Mouse (Mus musculus) layer of hippocampus, postnatal 10 days (tissue): ENCODE measurements around the gene Ccl22. TPM values are rescaled to one million over a fixed set of nuclear protein-coding genes. Genes with fewer than 3 reads are reported as not detected.

Experiments
- DNase-seq, 2 experiments: peaks; one replicate each; pipeline ENCODE4 v3.0.0; 2021; ENCODE audit warnings: low spot score in 2 of 2
- long read RNA-seq: library from polyadenylated mRNA; stranded (forward); transcript quantifications from one replicate; pipeline ENCODE4 v2.0.0, GENCODE M21; 2023
- total RNA-seq, 2 experiments: library from RNA; stranded (reverse); gene quantifications; 2 replicates each; pipeline ENCODE4 v1.2.3; 2021

Gene Ccl22
- total RNA-seq, result not detected
- long read RNA-seq, result 0 reads

GRCm38 (mm10) chr8:94745476-94746184 lies at the start of gene Ccl22:
Gene Ccl22, plus strand, starts transcription at chr8:94745590.
- no peak for DNase-seq

DNA sequence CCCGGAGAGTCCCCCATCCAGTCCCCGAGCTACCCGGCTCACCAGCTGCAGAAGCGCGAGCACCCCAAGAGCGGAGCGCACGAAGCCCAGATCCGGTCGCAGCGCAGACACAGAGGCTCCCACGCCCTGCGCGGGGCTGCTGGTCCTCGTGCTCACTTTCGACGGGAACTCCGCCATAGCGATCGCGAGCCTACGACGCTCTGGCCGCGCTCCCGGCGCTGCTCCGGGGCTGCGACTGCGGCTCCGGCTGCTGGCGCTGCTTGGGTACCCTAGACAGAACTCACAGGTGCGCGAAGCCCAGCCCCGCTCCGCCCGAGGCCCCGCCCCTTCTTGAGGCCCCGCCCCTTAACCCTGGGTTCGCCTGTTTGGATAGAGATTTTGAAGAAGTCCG lies 49.4 kb upstream of the Ccl22 start, which contains the start of gene Pllp:
Gene Pllp (minus strand): TSS at position 285 of the 391 bp plus-strand sequence.
- DNase-seq, result peak; percentile 53 to 63

DNA sequence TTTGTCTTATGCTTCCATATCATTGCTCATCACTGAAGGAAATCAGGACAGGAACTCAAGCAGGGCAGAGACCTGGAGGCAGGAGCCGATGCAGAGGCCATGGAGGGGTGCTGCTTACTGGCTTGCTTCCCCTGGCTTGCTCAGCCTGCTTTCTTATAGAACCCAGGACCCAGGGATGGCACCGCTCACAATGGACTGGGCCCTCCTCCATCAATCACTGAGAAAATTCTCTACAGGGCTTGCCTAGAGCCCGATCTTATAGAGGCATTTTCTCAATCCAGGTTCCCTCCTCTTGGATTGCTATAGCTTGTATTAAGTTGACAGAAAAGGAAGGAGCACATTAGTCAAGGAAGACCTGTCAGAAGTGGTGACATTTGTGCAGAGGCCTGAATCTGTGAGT lies 48.8 kb upstream of the Ccl22 start:
- no peak for DNase-seq

- no peak for DNase-seq
These were observed 47.4 kb upstream of the Ccl22 start for GRCm38 (mm10) chr8:94697956-94698355.

DNA sequence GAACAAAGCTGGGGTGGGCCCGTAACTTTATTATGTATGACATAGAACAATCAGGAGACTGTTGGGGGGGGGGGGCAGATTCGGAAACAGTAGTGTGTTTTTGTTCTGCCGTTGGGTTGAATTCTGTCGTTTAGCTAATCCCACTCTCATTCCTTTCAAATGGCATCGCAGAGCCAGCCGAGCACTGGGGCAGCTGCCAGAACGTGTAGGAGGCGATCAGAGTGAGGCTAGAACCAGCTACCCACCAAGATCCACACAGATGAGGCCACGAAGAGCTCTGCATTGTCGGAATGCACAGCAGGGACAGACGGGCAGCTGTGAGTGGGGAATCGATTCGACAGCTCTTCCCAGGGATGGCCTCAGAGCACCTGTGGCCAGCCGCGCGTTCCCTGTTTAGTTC lies 46.0 kb upstream of the Ccl22 start:
- DNase-seq, result peak in 1 of 2 experiments; percentile 65

DNA sequence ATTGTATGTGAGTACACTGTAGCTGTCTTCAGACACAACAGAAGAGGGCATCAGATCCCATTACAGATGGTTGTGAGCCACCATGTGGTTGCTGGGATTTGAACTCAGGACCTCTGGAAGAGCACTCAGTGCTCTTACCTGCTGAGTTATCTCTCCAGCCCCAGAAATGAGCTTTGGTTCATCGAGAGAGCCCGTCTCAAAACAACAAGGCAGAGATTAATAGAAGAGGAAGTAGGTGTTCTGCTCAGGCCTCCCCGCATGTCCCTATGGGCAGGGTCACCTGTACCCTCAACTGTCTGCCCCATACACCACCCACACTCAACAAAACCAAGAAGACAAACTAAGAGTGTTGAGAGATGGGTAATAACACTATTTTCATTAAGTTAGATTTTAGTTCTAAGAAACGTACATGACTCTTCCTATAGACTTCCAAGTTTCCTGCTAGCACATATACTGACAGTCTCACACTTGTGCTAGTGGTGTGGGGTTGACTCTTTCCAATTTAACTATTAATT lies 44.9 kb upstream of the Ccl22 start:
- DNase-seq, result no peak

DNA sequence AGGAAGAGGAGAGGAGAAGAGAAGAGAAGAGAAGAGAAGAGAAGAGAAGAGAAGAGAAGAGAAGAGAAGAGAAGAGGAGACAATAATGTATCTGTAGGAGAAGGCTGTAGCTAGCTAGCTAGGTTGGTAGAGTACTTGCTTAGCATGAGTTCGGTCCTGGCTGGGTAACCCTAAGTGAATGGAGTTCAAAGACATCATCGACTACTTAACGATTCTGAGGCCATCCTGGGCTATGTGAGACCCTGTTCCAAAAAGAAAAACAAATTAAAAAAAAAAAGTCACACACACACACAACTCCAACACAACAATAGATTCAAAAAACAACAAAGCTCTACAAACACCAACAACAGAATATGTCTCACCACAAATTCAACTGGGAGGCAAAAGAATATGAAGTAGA lies 43.2 kb upstream of the Ccl22 start:
- no peak for DNase-seq

GRCm38 (mm10) chr8:94702844-94703813 lies 42.3 kb upstream of the Ccl22 start:
- peak; percentile 78 to 86 for DNase-seq

DNA sequence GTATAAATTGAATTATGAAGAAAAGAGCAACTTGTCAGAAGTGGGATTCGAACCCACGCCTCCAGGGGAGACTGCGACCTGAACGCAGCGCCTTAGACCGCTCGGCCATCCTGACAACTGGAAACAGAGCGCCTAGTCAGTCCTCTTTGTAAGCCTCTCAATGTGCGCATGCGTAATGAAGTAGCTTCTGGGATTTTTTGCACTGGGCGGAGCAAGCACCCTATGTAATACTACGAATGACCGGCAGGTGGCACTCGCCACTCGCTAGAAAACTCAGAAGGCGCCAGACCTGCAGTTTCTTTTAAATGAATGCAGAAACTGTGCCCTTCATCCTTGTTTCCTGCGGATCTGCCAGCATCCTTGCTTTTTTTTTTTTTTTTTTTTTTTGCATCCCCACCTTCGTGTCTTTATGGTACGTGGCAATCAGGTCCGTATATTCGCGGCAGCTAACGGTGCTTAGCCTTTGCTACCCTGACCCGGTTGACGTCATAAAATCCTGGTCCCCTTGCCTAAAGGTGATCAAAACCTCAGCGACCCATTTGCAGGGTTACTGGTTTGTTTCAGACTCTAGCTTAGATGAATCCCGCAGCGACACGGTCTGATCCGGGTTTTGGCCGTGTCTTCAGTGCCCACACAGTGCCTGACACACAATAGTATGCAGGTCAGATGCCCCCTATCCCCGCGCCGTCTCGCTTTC lies 41.3 kb upstream of the Ccl22 start:
- DNase-seq, result peak; percentile 100

GRCm38 (mm10) chr8:94704669-94704984 lies 40.8 kb upstream of the Ccl22 start:
- DNase-seq, result no peak

GRCm38 (mm10) chr8:94705581-94706245 lies 39.7 kb upstream of the Ccl22 start:
- DNase-seq, result no peak

DNA sequence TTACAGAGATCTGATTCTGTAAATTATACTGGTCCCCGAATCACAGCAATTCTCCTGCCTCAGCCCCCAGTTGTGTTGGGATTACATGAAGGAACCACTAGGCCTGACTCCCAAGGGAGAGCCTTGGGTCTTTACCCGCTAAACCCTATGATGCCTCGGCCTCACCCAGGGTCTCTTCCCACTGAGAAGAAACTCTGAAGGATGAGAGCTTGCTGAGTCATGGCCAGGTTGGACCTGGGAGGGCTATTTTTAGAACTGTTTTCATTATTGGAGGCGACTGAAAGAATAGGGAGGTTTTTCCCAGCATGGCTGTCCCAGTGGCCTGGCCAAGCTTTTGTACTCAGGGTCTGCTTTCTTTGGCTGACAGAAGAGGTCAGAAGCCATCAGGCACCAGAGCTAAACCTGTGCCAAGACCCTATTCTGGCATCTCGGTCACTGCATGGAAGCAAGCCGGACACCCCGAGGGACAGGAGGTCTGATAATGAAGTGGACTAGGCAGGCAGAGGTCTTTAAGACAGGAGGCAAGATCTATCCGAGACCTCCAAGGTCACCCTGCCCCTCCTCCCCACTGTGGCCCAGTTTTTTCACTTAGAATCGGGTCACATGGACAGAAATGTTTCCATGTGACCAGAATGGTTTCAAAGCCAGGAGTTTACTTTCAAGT lies 38.5 kb upstream of the Ccl22 start:
- DNase-seq, result no peak

- DNase-seq, result no peak
These were observed 35.1 kb upstream of the Ccl22 start for GRCm38 (mm10) chr8:94710336-94710735.

GRCm38 (mm10) chr8:94711160-94711718 lies 34.2 kb upstream of the Ccl22 start:
- peak; percentile 56 to 69 for DNase-seq

DNA sequence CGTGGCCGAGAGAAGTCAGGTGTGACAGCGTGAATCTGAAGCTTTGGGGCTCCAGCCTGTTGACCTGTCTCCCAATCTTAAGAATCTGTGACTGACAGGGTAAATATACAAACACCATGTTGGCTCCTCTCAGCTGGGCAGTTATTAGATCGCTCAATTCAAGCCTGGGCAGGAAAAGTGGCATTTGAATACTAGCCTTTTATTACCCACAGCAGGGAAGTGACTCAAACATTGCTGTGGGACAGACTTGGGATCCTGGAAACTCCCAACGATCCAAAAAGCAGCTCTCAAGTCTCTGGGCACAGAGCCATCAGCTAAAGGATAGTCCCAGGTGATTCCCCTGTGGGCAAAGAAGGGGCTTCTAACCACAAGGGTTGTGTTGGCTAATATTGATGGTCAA lies 30.8 kb upstream of the Ccl22 start:
- DNase-seq, result no peak

- no peak for DNase-seq
These were observed 29.5 kb upstream of the Ccl22 start for GRCm38 (mm10) chr8:94715871-94716270.

GRCm38 (mm10) chr8:94716841-94717240 lies 28.5 kb upstream of the Ccl22 start:
- DNase-seq, result no peak

DNA sequence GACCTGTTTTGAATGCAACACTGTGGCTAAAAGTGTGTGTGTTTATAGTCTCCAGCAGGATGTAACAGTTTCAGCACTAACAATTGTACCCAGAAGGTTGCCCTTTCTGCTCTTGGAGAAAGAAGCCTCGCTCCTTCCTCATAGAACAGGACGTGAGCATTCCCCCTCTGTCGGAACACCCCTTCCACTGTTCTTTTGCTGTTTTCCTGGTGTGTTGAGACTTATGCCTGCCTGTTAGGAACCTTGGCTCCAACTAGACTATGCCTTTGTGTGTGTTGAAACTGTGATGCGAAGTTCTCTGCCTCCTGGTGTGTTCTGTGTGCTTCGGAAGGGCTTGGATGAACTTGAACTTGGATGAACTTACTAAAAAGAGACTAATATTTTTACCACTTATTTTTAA lies 19.4 kb upstream of the Ccl22 start:
- DNase-seq, result no peak

DNA sequence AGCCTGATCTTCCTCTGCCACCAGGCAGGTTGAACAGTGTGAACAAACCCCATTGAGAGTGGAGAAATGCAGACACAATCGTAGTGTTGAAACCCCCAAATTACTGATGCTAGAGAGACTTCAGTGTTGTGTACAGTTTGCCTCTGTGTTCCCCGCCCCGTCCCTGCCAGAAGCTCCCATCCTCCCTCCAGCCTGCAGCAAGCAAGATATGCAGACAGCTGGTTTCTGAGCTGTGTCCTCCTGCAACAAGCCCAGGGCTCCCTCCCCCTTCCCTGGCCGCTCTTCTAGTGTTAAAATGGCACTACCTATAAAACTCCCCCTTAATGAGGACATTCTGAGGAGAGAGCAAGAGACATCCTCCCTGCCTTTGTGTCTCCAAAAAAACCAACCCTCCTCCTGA lies 16.1 kb upstream of the Ccl22 start:
- no peak for DNase-seq

- no peak for DNase-seq
These were observed 11.4 kb upstream of the Ccl22 start for GRCm38 (mm10) chr8:94733821-94734465.
